Mouse (Mus musculus): ENCODE measurements around the gene 1700018F24Rik. TPM values are rescaled to one million over a fixed set of nuclear protein-coding genes. Genes with fewer than 3 reads are reported as not detected.
"Not testable (repeated sequence)": the region's sequence is repeated elsewhere in the genome, so short reads cannot be mapped to it uniquely, and the experiment has no call there.

The 1700018F24Rik gene
- not detected for polyA plus RNA-seq (2012; fragmentation: generic; extraction: Trizol)
- long read RNA-seq, experiment 1 = 0 reads
- long read RNA-seq, experiment 2 = 0 reads

- H3K36me3 ChIP-seq (ENCODE audit: control insufficient read depth, insufficient read depth); H3K27me3 ChIP-seq (ENCODE audit: control insufficient read depth, insufficient read depth, insufficient read length); H3K4me3 ChIP-seq (ENCODE audit: insufficient read depth, poor library complexity, severe bottlenecking): not testable (repeated sequence)
Observed at GRCm38 (mm10) chr5:145042690-145043089, at the start of gene 1700018F24Rik. TSS of gene 1700018F24Rik (plus strand) at chr5:145042990.

GRCm38 (mm10) chr5:144998491-144998890, 44.3 kb upstream of the 1700018F24Rik start:
- Histone ChIP-seq H3K79me3 (ENCODE audit: low read depth) (no peaks in the 10 kb centered on the region), H3K4me3 (ENCODE audit: insufficient read depth, poor library complexity, severe bottlenecking) (no peak overlapping the region), H3ac (ENCODE audit: control insufficient read depth, insufficient read length, low read depth) (no peak overlapping the region), H3K79me2 (ENCODE audit: control insufficient read depth, insufficient read depth) (no peaks in the 10 kb centered on the region), H3K27me3 (ENCODE audit: control insufficient read depth, insufficient read depth, insufficient read length) (no peaks in the 10 kb centered on the region), H3K36me3 (ENCODE audit: control insufficient read depth, insufficient read depth) (no peaks in the 10 kb centered on the region)
- TF ChIP-seq FOSL1 (IDR thresholded peaks at IDR 0.05; ENCODE audit: insufficient read depth, low read length, poor library complexity, severe bottlenecking) (no peak), CEBPB (IDR thresholded peaks at IDR 0.05; ENCODE audit: low read depth) (no peak), MYOD1 (IDR thresholded peaks at IDR 0.05; ENCODE audit: control insufficient read depth, insufficient read length, low read depth) (no peak), USF1 (IDR thresholded peaks at IDR 0.05; ENCODE audit: low read depth) (no peak), MAX (IDR thresholded peaks at IDR 0.05) (no peak), CTCF (IDR thresholded peaks at IDR 0.05; ENCODE audit: control insufficient read depth, insufficient read depth, insufficient read length) (no peak), MYOG (IDR thresholded peaks at IDR 0.05; ENCODE audit: control insufficient read depth, extremely low read depth, insufficient read length) (no peak)

More at GRCm38 (mm10) chr5:145042690-145043089, at the start of gene 1700018F24Rik:
- not testable (repeated sequence) for H3ac ChIP-seq (ENCODE audit: control insufficient read depth, insufficient read length, low read depth); H3K79me3 ChIP-seq (ENCODE audit: low read depth); H3K79me2 ChIP-seq (ENCODE audit: control insufficient read depth, insufficient read depth)

- Histone ChIP-seq H3ac (ENCODE audit: control insufficient read depth, insufficient read length, low read depth) (no peak overlapping the region), H3K79me3 (ENCODE audit: low read depth) (no peaks in the 10 kb centered on the region), H3K4me3 (ENCODE audit: insufficient read depth, poor library complexity, severe bottlenecking) (no peak overlapping the region), H3K36me3 (ENCODE audit: control insufficient read depth, insufficient read depth) (no peaks in the 10 kb centered on the region), H3K79me2 (ENCODE audit: control insufficient read depth, insufficient read depth) (no peaks in the 10 kb centered on the region), H3K27me3 (ENCODE audit: control insufficient read depth, insufficient read depth, insufficient read length) (no peaks in the 10 kb centered on the region)
- no peak for TF ChIP-seq MYOD1 (IDR thresholded peaks at IDR 0.05; ENCODE audit: control insufficient read depth, insufficient read length, low read depth)
- TF ChIP-seq USF1 (IDR thresholded peaks at IDR 0.05; ENCODE audit: low read depth) = no peak
- no peak for TF ChIP-seq CTCF (IDR thresholded peaks at IDR 0.05; ENCODE audit: control insufficient read depth, insufficient read depth, insufficient read length)
- TF ChIP-seq FOSL1 (IDR thresholded peaks at IDR 0.05; ENCODE audit: insufficient read depth, low read length, poor library complexity, severe bottlenecking) = no peak
- TF ChIP-seq CEBPB (IDR thresholded peaks at IDR 0.05; ENCODE audit: low read depth) = no peak
- no peak for TF ChIP-seq MYOG (IDR thresholded peaks at IDR 0.05; ENCODE audit: control insufficient read depth, extremely low read depth, insufficient read length)
- no peak for TF ChIP-seq MAX (IDR thresholded peaks at IDR 0.05)
Observed at GRCm38 (mm10) chr5:145003362-145003761, 39.4 kb upstream of the 1700018F24Rik start.

- no peak overlapping the region for H3K4me3 ChIP-seq (ENCODE audit: insufficient read depth, poor library complexity, severe bottlenecking)
- no peaks in the 10 kb centered on the region for H3K36me3 ChIP-seq (ENCODE audit: control insufficient read depth, insufficient read depth)
- TF ChIP-seq MYOG (IDR thresholded peaks at IDR 0.05; ENCODE audit: control insufficient read depth, extremely low read depth, insufficient read length) (no peak), CTCF (IDR thresholded peaks at IDR 0.05; ENCODE audit: control insufficient read depth, insufficient read depth, insufficient read length) (no peak), CEBPB (IDR thresholded peaks at IDR 0.05; ENCODE audit: low read depth) (no peak), FOSL1 (IDR thresholded peaks at IDR 0.05; ENCODE audit: insufficient read depth, low read length, poor library complexity, severe bottlenecking) (no peak), MAX (IDR thresholded peaks at IDR 0.05) (no peak), MYOD1 (IDR thresholded peaks at IDR 0.05; ENCODE audit: control insufficient read depth, insufficient read length, low read depth) (no peak), USF1 (IDR thresholded peaks at IDR 0.05; ENCODE audit: low read depth) (no peak)
- H3K79me3 ChIP-seq (ENCODE audit: low read depth) = no peaks in the 10 kb centered on the region
- no peaks in the 10 kb centered on the region for H3K79me2 ChIP-seq (ENCODE audit: control insufficient read depth, insufficient read depth)
- H3K27me3 ChIP-seq (ENCODE audit: control insufficient read depth, insufficient read depth, insufficient read length) = peaks cover 5% of the 10 kb centered on the region
- H3ac ChIP-seq (ENCODE audit: control insufficient read depth, insufficient read length, low read depth) = no peak overlapping the region
Observed at GRCm38 (mm10) chr5:145004495-145004894, 38.3 kb upstream of the 1700018F24Rik start.

GRCm38 (mm10) chr5:145005596-145005995, 37.2 kb upstream of the 1700018F24Rik start:
- Histone ChIP-seq H3ac (ENCODE audit: control insufficient read depth, insufficient read length, low read depth) (no peak overlapping the region), H3K27me3 (ENCODE audit: control insufficient read depth, insufficient read depth, insufficient read length) (peaks cover 5% of the 10 kb centered on the region), H3K79me2 (ENCODE audit: control insufficient read depth, insufficient read depth) (no peaks in the 10 kb centered on the region), H3K36me3 (ENCODE audit: control insufficient read depth, insufficient read depth) (no peaks in the 10 kb centered on the region), H3K79me3 (ENCODE audit: low read depth) (no peaks in the 10 kb centered on the region), H3K4me3 (ENCODE audit: insufficient read depth, poor library complexity, severe bottlenecking) (no peak overlapping the region)
- no peak for TF ChIP-seq MAX (IDR thresholded peaks at IDR 0.05)

- Histone ChIP-seq H3K36me3 (ENCODE audit: control insufficient read depth, insufficient read depth) (no peaks in the 10 kb centered on the region), H3K79me3 (ENCODE audit: low read depth) (no peaks in the 10 kb centered on the region), H3ac (ENCODE audit: control insufficient read depth, insufficient read length, low read depth) (no peak overlapping the region), H3K27me3 (ENCODE audit: control insufficient read depth, insufficient read depth, insufficient read length) (peaks cover 16% of the 10 kb centered on the region), H3K79me2 (ENCODE audit: control insufficient read depth, insufficient read depth) (no peaks in the 10 kb centered on the region), H3K4me3 (ENCODE audit: insufficient read depth, poor library complexity, severe bottlenecking) (no peak overlapping the region)
- TF ChIP-seq CEBPB (IDR thresholded peaks at IDR 0.05; ENCODE audit: low read depth) (no peak), USF1 (IDR thresholded peaks at IDR 0.05; ENCODE audit: low read depth) (no peak), MAX (IDR thresholded peaks at IDR 0.05) (no peak), FOSL1 (IDR thresholded peaks at IDR 0.05; ENCODE audit: insufficient read depth, low read length, poor library complexity, severe bottlenecking) (no peak), MYOD1 (IDR thresholded peaks at IDR 0.05; ENCODE audit: control insufficient read depth, insufficient read length, low read depth) (no peak), MYOG (IDR thresholded peaks at IDR 0.05; ENCODE audit: control insufficient read depth, extremely low read depth, insufficient read length) (no peak), CTCF (IDR thresholded peaks at IDR 0.05; ENCODE audit: control insufficient read depth, insufficient read depth, insufficient read length) (no peak)
Observed at GRCm38 (mm10) chr5:145008878-145009659, 33.7 kb upstream of the 1700018F24Rik start.

Data from C2C12 (cell line).